Mouse (Mus musculus) T-helper 1 cell (primary cell): ENCODE measurements at regions not wholly inside any gene's neighbourhood (a gene's known extent, or its start where the extent isn't known, plus 50 kb on each side); places are given as distances from the start of the nearest gene placed in this dataset.

Experiments
- in situ Hi-C: fragments of 300-600 bp; cut with MboI, MseI; formaldehyde crosslinking; loops from one replicate; pipeline ENCODE4 v1.15.1; 2025; ENCODE audit warnings: high pct_unique_total_duplicates

DNA sequence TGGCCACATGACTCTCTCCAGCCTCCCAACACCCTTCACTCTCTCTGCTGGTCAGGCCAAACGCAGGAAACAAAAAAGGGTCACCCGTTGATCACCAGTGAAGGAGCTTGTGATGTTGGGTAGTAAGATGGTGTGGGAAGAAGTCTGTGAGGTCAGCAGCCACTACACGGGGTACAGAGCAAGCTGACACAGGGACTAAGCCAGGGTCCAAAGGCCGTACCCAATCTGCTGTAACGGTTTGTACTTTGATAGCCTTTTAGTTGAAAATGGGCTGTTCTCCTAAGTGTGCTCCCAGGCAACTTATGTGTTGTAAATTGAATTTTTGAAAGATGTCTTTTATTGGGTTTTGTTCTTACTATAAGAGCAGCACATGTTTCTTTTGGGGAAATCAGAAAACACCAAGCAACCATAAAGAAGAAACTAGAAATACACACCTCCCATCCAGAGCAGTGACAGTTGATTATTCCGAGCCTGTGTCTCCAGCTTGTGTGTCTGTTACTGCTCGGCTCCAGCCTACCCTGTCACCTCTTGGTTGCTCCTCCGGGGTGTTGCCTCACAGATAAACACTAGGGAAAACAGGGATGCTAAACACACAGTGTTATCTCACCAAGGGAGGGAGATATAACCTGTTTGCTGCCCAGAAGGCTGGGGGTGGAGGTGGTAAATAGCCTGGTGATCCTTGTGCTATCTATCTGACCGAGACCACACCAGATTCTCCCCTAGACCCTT, 158.4 kb upstream of the Usp24 start:
- in situ Hi-C loops = no loop called here

DNA sequence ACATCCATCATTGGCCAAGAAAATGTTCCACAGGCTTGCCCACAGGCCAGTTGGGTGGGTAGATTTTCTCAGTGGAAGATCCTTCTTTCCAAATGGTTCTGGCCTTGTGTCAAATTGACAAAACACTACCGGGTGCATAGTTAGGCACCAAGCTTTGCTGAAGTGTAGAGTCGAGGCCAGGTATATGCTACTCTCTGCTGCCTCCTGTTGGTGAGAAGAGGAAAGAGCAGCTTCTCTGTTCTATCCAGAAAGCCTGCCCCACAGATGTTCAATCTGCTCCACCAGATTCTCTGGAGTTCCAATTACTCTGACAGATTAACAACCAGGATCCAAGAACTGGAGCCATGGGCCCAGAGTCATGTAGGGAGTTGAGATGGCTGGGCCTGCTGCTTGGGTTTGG, 154.4 kb upstream of the Usp24 start:
- in situ Hi-C loops = no loop called here

- in situ Hi-C loops = no loop called here
These were observed 153.5 kb upstream of the Usp24 start for GRCm38 (mm10) chr4:106162551-106162950.

DNA sequence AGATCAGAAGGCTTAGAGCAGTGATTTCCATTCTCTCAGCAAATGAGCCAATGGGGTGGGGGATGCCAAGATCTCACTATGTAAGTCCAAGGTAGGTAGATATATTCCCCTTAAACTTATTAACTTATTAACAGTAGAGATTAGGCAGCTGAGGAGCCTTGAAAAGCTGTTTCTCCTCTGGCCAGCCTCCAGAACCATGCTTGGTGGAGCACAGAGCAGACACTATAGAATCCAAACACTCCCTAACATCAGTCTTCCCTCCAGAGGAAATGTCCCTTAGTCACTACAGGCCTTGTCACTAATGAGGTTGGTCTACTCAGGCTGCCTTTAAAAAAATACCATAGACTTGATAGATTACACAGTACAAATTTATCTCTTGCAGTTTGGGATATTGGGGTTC, 152.8 kb upstream of the Usp24 start:
- in situ Hi-C loops = no loop called here

DNA sequence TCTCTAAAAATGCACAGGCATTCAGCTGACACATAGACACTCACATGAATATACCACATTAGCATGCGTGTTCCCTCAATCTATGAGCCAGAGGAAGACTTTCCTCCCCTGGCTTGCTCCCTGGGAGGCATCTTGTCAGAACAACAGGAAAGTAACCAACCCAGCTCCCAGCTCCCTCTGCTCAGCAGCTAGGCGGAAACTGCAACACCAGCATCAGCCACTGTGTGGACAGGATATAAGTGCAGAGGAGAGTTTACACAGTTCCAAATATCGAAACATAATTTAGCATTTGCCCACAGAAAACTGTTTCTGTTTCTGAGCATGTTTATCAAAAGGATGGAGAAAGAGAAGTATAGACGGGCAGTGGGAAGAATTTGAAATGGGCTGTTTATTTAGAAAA, 148.3 kb upstream of the Usp24 start:
- in situ Hi-C loops = no loop called here

DNA sequence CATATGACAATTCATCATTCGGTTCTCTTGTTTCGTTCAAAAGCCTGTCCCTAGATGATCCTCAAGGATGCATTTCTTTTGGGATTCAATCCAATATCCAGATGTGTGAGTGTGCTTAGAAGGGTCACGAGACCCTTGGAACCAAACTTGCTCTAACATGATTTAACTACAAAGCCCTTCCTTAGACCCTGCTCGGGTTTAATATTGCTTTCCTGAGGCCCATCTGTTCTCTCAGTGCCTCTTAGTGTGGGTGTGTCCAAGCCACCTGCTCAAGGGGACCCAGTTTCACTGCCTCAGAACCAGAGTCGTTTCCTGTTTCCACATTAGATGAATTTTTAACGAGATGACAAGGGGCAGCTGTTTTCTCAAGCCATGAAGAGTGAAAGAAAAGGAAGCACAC, 147.3 kb upstream of the Usp24 start:
- in situ Hi-C loops = no loop called here

- in situ Hi-C loops = no loop called here
These were observed 146.5 kb upstream of the Usp24 start for GRCm38 (mm10) chr4:106169466-106169865.

DNA sequence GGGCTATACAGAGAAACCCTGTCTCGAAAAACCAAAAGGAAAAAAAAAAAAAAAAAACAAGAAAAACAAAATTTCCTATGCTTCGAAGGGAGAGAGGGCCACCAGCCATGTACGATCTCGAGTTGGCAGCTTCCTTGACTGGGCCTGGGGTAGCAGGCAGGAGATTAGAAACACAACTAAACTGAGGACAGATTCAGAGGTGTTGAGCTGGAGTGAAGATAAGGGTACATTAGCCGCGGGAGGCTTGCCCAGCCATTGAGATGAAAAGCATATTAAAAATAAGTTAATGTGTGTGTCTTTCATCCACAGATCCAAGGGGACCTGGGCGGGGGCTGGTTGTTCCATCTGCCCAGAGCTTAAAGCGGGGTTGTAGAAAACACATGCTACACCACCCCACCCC, 145.3 kb upstream of the Usp24 start:
- in situ Hi-C loops = no loop called here

- in situ Hi-C loops = no loop called here
These were observed 140.7 kb upstream of the Usp24 start for GRCm38 (mm10) chr4:106175352-106175751.

DNA sequence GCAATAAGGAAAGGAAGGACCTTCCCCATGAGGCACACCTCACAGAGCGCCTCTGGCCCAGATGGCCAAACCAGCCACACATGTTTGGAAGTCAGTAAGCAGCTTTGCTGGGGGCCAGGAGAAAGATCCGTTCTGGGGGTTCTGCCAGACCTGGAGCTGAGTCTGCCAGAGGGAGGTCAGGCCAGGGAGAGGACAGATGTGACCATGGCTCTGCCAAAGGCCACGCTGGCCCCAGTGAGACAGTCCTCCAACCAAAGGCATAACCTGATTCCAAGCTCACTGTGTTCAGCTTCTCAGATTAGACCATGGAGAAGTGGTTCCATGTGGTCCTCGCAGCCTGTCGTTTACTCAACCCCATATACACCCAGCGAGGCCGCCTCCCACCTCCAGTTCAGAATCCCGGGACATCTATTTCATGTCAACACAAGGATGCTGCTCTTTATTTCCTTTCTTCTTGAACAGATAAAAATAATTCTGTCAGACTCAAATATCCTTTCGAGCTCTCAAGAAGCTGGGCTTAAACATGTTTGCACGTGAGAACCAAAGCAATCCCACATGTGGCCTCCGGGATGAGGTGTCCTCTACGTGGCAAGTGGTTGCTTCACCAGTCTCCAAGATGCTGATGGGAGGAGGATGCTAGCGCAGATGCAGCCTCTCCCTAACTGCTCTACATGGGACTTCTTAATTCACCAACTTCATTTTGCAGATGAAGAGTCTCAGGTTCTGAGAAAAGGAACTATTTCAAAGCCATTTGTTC, 130.1 kb upstream of the Usp24 start:
- in situ Hi-C loops = no loop called here

DNA sequence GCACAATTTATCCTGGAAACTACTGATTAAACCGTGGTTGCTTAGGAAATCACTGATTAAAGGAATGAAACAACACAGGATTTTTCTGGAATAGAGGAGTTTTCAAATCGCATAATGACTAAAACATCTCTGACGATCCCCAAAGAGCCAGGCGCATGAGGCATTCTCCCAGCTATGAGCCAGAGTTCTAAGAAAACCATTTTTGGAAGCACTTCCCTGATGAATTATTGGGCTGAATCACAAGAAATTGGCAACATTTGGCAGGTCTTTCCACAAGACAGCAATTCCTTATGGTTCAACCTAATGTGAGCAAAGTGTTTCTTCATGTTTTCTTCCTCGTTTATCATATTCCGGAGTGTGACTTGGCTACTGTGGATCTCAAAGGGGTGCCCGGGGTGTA, 129.3 kb upstream of the Usp24 start:
- in situ Hi-C loops = no loop called here

DNA sequence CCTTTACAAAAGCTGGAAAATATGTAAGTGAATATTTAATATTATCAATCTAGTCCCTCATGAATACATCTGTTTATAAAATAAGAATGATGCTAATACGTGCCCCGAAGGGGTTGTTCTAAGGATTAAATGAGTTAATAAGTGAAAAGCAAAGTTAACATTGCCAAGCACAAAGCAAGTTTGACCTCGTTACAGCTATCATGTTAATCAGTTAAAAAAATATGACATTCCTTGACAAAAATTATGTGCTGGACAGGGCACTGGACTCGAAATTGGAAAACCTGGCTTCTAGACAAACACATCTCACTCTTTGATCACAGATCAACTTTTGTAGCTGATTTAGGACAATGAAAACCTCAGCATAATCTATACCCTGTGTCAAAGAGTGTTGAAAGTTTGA, 125.8 kb upstream of the Usp24 start:
- in situ Hi-C loops = no loop called here

- in situ Hi-C loops = no loop called here
These were observed 124.7 kb upstream of the Usp24 start for GRCm38 (mm10) chr4:106191331-106191730.

DNA sequence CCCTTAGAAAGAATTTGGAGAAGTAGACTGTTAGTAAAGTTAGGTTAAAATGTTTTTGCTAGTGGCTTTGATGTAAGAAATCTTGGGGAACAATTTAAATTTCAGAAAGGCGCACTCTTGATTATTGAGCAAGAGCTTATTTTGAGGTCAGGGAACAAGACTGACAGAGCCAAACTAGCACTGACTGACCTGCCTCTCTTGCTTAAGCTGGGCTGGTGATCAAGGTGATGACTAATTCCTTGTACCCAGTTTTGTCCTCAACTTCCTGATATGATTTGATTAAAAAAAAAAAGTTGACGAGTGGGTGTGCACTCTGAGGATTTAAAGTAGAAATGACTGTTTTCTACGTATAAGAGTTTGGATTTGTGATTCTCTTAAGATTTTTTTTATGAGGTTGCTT, 124.2 kb upstream of the Usp24 start:
- in situ Hi-C loops = no loop called here

DNA sequence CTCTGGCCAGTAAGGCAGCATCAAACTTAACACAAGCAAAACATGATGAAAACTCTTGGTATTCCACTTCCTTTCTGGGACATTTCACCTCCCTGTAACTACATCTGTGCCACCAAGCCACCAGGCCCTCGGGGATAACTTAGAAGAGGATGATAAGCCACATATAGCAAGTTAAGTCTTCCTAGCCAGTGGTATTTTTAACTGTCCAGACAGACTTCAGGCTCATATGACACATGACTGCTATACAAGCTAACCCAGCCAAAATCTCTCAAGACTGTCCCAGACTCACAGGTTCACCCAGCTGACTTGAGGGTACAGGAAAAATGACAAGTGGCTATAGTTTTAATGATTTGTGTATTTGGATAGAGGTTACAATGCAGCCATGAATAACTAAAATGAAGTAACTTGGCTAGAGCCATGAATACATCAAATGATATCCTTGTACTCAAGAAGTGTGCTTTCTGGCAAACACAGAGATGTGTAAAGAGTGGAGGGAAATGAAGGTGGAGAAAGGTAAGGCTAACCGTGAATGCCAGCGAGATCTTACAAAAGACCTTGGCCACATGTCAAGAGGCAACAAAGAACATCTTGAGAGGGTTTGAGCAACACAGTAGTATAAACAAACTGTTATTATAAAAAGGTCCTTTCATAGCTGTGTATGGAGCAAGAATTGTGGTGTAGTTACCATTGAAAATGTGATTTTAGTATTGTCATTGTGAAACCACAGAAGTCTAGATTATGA, 122.6 kb upstream of the Usp24 start:
- in situ Hi-C loops = no loop called here

DNA sequence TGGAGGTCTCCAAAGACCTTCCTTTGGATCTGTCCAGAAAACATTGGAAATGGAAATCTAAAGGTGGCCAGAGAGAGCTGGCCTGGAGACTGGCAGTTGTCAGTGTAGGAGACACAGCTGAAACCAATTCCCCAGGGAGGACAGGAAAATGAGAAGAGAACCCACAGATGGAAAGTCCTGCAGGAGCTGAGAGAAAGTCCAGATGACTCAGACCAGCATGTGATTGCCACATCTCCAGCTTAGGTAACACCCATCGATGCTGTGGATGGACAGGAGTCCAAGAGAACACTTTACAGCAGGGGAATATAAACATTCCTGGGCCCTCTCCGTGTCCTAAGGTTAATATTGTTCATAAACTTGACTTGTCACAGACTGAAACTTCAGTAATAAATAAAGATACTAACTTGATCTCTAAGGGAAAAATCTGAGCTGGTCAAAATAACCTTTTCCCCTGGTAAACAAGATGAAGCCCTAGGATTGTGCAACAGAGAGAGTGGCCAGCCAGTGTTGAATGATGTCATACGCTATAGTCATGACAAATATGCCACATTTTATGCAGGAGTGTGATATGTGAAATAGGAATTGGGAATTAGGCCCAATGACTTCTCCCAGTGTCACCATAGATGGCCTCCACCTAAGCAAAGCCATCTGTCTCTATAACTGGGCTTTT, 120.4 kb upstream of the Usp24 start:
- in situ Hi-C loops = no loop called here

DNA sequence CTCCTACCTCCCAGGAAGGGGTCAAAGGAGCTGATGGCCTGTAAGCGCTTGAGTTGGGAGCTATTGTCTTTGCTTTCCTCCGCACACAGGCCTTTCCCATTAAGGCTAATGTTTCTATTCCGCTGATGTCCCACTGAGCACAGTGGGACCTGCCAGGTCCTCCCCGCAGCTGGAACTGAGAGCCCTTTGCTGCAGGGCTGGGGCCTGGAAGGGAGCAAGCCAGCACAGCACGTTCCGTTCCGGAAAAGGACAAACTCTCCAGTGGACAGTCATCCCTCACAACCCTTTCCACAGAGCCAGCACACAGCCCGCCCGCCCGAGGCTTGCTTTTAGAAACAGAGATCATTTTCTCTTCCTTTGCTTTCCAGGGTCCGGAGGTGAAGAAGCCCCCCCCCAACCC, 116.2 kb upstream of the Usp24 start:
- in situ Hi-C loops = no loop called here

DNA sequence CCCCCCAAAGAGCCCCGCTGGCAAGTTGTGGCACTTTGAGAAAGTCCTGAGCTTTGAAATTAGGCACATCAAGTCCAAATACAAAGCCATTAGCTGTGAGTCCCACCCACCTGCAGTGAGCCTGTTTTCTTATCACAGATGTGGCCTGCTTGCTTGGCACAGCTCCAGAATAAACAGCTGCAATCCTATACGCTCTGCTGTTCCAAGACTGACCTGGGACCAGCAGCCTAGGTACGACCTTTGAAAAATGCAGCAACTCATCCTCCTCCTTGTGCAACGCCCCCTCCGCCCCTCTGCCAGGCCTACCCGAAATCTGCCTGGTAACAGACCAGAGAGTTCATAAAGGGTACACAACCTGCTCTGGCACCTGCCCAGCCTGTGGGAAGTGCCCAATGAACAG, 115.8 kb upstream of the Usp24 start:
- in situ Hi-C loops = no loop called here

DNA sequence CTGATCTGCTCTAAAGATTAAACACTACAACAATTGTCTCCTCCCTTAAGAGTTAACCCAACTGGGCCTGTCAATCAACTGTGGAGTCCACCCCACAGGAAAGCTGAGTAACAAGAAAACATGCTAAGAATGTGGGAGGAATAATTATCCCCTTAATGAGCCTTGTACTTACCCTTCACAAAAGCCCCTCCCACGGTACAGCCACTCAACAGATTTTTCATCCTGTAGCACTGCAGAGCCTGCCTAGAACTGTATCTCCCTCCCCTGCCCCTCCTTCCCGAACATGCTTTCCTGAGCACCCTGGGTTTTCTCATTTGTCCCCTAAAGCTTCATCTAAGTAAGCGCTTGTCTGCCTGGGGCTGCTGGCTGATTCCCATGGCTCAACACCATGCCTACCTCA, 113.5 kb upstream of the Usp24 start:
- in situ Hi-C loops = no loop called here

- in situ Hi-C loops = no loop called here
These were observed 110.8 kb upstream of the Usp24 start for GRCm38 (mm10) chr4:106205200-106205599.

DNA sequence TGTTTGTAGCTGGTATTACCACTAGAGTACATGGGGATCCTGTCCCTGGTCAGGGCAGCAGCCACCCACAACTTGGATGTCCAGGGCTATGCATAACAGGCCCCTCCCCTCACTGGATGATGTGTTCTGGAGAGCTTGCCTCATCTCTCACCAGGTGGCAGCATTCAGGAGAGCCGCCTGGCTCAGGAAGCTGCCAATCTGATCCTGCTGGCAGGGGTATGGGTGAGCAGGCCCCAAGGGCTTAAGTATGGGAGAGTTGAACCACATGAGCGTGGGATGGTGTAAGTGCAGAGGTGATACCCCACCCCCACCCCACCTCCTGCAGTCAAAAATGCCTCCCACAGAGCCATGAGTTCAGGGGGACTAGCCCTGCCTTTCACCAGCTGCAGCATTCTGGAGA, 110.0 kb upstream of the Usp24 start:
- in situ Hi-C loops = no loop called here

- in situ Hi-C loops = no loop called here
These were observed 106.5 kb upstream of the Usp24 start for GRCm38 (mm10) chr4:106209465-106209864.
